Comparison of ENCODE assay signal across 1 mouse cellular context in genomic region chr11:119390271-119391231, GRCm38 (mm10).
TF ChIP-seq lines count a peak whose summit lies in the region.

No protein-coding gene starts in this region.

TF ChIP-seq in CH12.LX, 34 proteins besides CTCF, POLR2A, EP300 and RAD21 (continued from another document):
- TF ChIP-seq SIN3A (IDR thresholded peaks at IDR 0.05; ENCODE audit: low read length) (peak; percentile 41; the same call in 1 of the 2 replicates), MXI1 (IDR thresholded peaks at IDR 0.05; ENCODE audit: low read depth, low read length) (0 out of 2 replicates have a peak, but pooled peaks have one; percentile 11), JUND (conservative IDR thresholded peaks at IDR 0.05; ENCODE audit: low read depth, low read length) (no peak), TCF12 (IDR thresholded peaks at IDR 0.05; ENCODE audit: low read depth, low read length) (0 out of 2 replicates have a peak, but pooled peaks have one; percentile 21), PAX5 (IDR thresholded peaks at IDR 0.05; ENCODE audit: low read length) (no peak), GABPA (IDR thresholded peaks at IDR 0.05; ENCODE audit: insufficient replicate concordance, low read depth, low read length) (no peak), SMC3 (IDR thresholded peaks at IDR 0.05; ENCODE audit: low read depth, low read length) (peak; percentile 21; the same call in 1 of the 2 replicates), RCOR1 (conservative IDR thresholded peaks at IDR 0.05; ENCODE audit: low read depth, low read length) (no peak), ETS1 (conservative IDR thresholded peaks at IDR 0.05; ENCODE audit: low read depth, low read length) (no peak), USF1 (IDR thresholded peaks at IDR 0.05; ENCODE audit: low read depth, low read length) (no peak), ZKSCAN1 (IDR thresholded peaks at IDR 0.05; ENCODE audit: borderline replicate concordance, low read depth, low read length) (no peak), HCFC1 (IDR thresholded peaks at IDR 0.05; ENCODE audit: low read depth, low read length) (peak; percentile 9), MYC (IDR thresholded peaks at IDR 0.05; ENCODE audit: low read depth, low read length) (no peak), CHD2 (IDR thresholded peaks at IDR 0.05; ENCODE audit: low read length) (no peak), MEF2A (IDR thresholded peaks at IDR 0.05; ENCODE audit: borderline replicate concordance, low read depth, low read length) (no peak), BHLHE40 (IDR thresholded peaks at IDR 0.05; ENCODE audit: low read depth, low read length) (no peak), TBP (conservative IDR thresholded peaks at IDR 0.05; ENCODE audit: low read depth, low read length) (0 out of 2 replicates have a peak, but pooled peaks have one; percentile 38)
